Mouse (Mus musculus): ENCODE results near the gene Itch. TPM values are rescaled to one million over a fixed set of nuclear protein-coding genes. Genes with fewer than 3 reads are reported as not detected.
"Not testable (repeated sequence)": the region's sequence is repeated elsewhere in the genome, so short reads cannot be mapped to it uniquely, and the experiment has no call there.

Itch gene
- polyA plus RNA-seq, 1 experiment = 73.3 TPM

- H3K4me3 ChIP-seq (ENCODE audit: insufficient read depth, low read length) = no peak overlapping the region
- TF ChIP-seq CTCF (IDR thresholded peaks at IDR 0.05; ENCODE audit: borderline replicate concordance, insufficient read depth, low read length) (no peak), POLR2A (IDR thresholded peaks at IDR 0.05; ENCODE audit: low read depth, low read length) (no peak)
- no peaks in the 10 kb centered on the region for H3K4me1 ChIP-seq (ENCODE audit: control insufficient read depth, insufficient read depth, low read length)
- no peak overlapping the region for H3K27ac ChIP-seq (ENCODE audit: insufficient read depth, low read length)
These were observed 33.1 kb upstream of the Itch start for GRCm38 (mm10) chr2:155099994-155100795.

GRCm38 (mm10) chr2:155100796-155101259 lies 32.5 kb upstream of the Itch start:
- TF ChIP-seq POLR2A (IDR thresholded peaks at IDR 0.05; ENCODE audit: low read depth, low read length) (no peak), CTCF (IDR thresholded peaks at IDR 0.05; ENCODE audit: borderline replicate concordance, insufficient read depth, low read length) (no peak)
- Histone ChIP-seq H3K4me3 (ENCODE audit: insufficient read depth, low read length) (no peak overlapping the region), H3K27ac (ENCODE audit: insufficient read depth, low read length) (no peak overlapping the region), H3K4me1 (ENCODE audit: control insufficient read depth, insufficient read depth, low read length) (no peaks in the 10 kb centered on the region)

GRCm38 (mm10) chr2:155101761-155102181 lies 31.5 kb upstream of the Itch start:
- Histone ChIP-seq H3K4me3 (ENCODE audit: insufficient read depth, low read length) (no peak overlapping the region), H3K4me1 (ENCODE audit: control insufficient read depth, insufficient read depth, low read length) (no peaks in the 10 kb centered on the region), H3K27ac (ENCODE audit: insufficient read depth, low read length) (no peak overlapping the region)
- TF ChIP-seq CTCF (IDR thresholded peaks at IDR 0.05; ENCODE audit: borderline replicate concordance, insufficient read depth, low read length) (no peak), POLR2A (IDR thresholded peaks at IDR 0.05; ENCODE audit: low read depth, low read length) (no peak)

GRCm38 (mm10) chr2:155103607-155104006 lies 29.7 kb upstream of the Itch start:
- Histone ChIP-seq H3K4me3 (ENCODE audit: insufficient read depth, low read length) (no peak overlapping the region), H3K4me1 (ENCODE audit: control insufficient read depth, insufficient read depth, low read length) (no peaks in the 10 kb centered on the region), H3K27ac (ENCODE audit: insufficient read depth, low read length) (no peak overlapping the region)
- TF ChIP-seq POLR2A (IDR thresholded peaks at IDR 0.05; ENCODE audit: low read depth, low read length) (no peak), CTCF (IDR thresholded peaks at IDR 0.05; ENCODE audit: borderline replicate concordance, insufficient read depth, low read length) (no peak)

DNA sequence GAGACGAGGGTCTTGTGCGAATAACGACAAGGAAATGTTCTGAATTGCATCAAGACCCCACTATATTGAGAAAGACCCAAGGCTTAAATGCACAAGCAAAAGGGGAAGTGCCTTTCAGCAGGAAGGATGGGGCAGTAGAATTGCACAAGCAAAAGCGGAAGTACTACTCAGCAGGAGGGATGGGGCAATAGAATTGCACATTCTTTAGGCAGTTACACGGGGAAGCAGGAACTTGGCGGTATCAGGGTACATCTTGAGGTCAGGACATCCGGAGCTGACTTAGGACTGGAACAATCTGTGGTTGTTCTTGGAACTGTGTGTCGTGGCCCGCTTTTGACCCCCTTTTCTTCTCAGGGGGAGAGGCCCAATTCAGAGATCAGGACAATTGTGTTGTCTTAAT lies 26.0 kb upstream of the Itch start:
- not testable (repeated sequence) for H3K4me1 ChIP-seq (ENCODE audit: control insufficient read depth, insufficient read depth, low read length); H3K27ac ChIP-seq (ENCODE audit: insufficient read depth, low read length); H3K4me3 ChIP-seq (ENCODE audit: insufficient read depth, low read length)

DNA sequence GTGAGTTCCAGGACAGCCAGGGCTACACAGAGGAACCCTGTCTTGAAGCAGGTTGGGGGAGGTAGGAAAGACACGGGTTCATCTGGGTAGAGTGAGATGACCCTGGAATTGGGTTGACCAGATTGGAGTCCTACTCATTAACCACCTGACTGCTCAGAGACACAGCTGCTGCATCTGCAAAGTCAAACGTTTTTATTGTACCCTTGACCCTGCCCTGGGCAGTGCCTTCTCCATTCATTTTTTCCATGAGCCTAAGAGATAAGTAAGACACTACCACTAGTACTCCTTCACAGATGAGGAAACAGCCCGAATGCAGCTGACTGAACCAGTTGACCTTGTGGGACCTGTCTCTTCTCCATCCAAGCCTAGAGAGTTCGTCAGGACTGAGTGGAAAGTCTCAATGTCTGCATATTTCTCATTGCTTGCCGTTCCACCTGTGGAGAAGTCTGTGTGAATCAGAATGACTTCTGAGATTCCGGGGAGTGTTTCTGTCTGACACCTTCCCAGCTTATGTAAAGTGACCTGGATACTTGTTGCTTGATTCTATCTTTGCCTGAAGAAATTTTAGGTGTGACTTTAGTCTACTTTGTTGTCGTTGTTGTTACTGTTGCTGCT lies 18.0 kb upstream of the Itch start:
- TF ChIP-seq POLR2A (IDR thresholded peaks at IDR 0.05; ENCODE audit: low read depth, low read length) (no peak), CTCF (IDR thresholded peaks at IDR 0.05; ENCODE audit: borderline replicate concordance, insufficient read depth, low read length) (no peak)
- H3K4me3 ChIP-seq (ENCODE audit: insufficient read depth, low read length) = no peak overlapping the region
- no peak overlapping the region for H3K27ac ChIP-seq (ENCODE audit: insufficient read depth, low read length)
- H3K4me1 ChIP-seq (ENCODE audit: control insufficient read depth, insufficient read depth, low read length) = no peaks in the 10 kb centered on the region

GRCm38 (mm10) chr2:155133977-155134860 lies 910 bp downstream of the Itch start:
- no peak for TF ChIP-seq POLR2A (IDR thresholded peaks at IDR 0.05; ENCODE audit: low read depth, low read length)
- TF ChIP-seq CTCF (IDR thresholded peaks at IDR 0.05; ENCODE audit: borderline replicate concordance, insufficient read depth, low read length) = no peak
- Histone ChIP-seq H3K27ac (ENCODE audit: insufficient read depth, low read length) (no peak overlapping the region), H3K4me1 (ENCODE audit: control insufficient read depth, insufficient read depth, low read length) (peaks cover 12% of the 10 kb centered on the region), H3K4me3 (ENCODE audit: insufficient read depth, low read length) (peak overlapping the region; percentile 63)

GRCm38 (mm10) chr2:155135092-155135491 lies 1.8 kb downstream of the Itch start:
- TF ChIP-seq POLR2A (IDR thresholded peaks at IDR 0.05; ENCODE audit: low read depth, low read length) (no peak), CTCF (IDR thresholded peaks at IDR 0.05; ENCODE audit: borderline replicate concordance, insufficient read depth, low read length) (no peak)
- H3K4me3 ChIP-seq (ENCODE audit: insufficient read depth, low read length) = peak overlapping the region; percentile 26
- H3K4me1 ChIP-seq (ENCODE audit: control insufficient read depth, insufficient read depth, low read length) = peaks cover 12% of the 10 kb centered on the region
- H3K27ac ChIP-seq (ENCODE audit: insufficient read depth, low read length) = no peak overlapping the region

GRCm38 (mm10) chr2:155135534-155135933 lies 2.2 kb downstream of the Itch start:
- H3K4me3 ChIP-seq (ENCODE audit: insufficient read depth, low read length) = peak overlapping the region; percentile 26; the same call in 1 of the 2 replicates
- TF ChIP-seq POLR2A (IDR thresholded peaks at IDR 0.05; ENCODE audit: low read depth, low read length) (no peak), CTCF (IDR thresholded peaks at IDR 0.05; ENCODE audit: borderline replicate concordance, insufficient read depth, low read length) (no peak)
- peaks cover 12% of the 10 kb centered on the region for H3K4me1 ChIP-seq (ENCODE audit: control insufficient read depth, insufficient read depth, low read length)
- H3K27ac ChIP-seq (ENCODE audit: insufficient read depth, low read length) = no peak overlapping the region

Data from embryonic fibroblast, embryonic 13.5 days (primary cell).